Mouse (Mus musculus) forebrain, embryonic 10.5 days (tissue): ENCODE data around the gene Paqr4. TPM values are rescaled to one million over a fixed set of nuclear protein-coding genes. Genes with fewer than 3 reads are reported as not detected.
A peak's percentile ranks its signal among the peaks of the same experiment; 100 is the strongest.

Experiments used
- DNase-seq: peaks from one replicate; pipeline ENCODE4 v3.0.0-alpha.2; 2017; ENCODE audit warnings: low spot score; ENCODE audit errors: extremely low spot score
- H3K27ac ChIP-seq: fragments of 300-500 bp; sonication (generic); 2 replicates; pipeline ENCODE4 v1.5.1; 2016; ENCODE audit warnings: mild to moderate bottlenecking
- H3K27me3 ChIP-seq: fragments of 300-500 bp; sonication (generic); 2 replicates; pipeline ENCODE4 v1.6.1; 2016; ENCODE audit warnings: mild to moderate bottlenecking; ENCODE audit not compliant: poor library complexity, severe bottlenecking
- H3K36me3 ChIP-seq: fragments of 300-500 bp; sonication (generic); replicated peaks from 2 replicates; pipeline ENCODE4 v1.6.1; 2016; ENCODE audit warnings: mild to moderate bottlenecking, moderate library complexity
- H3K4me1 ChIP-seq: fragments of 300-500 bp; sonication (generic); 2 replicates; pipeline ENCODE4 v1.6.1; 2016
- H3K4me3 ChIP-seq: fragments of 300-500 bp; sonication (generic); 2 replicates; pipeline ENCODE4 v1.5.1; 2016; ENCODE audit warnings: mild to moderate bottlenecking, moderate library complexity
- H3K9me3 ChIP-seq: fragments of 300-500 bp; sonication (generic); 2 replicates; pipeline ENCODE4 v1.6.1; 2016; ENCODE audit warnings: mild to moderate bottlenecking, moderate library complexity
- WGBS: fragments of 180-500 bp; shearing (Covaris S2); methylation state at CpG from one replicate; pipeline ENCODE4 v1.1.7; 2016; 5-methylcytosine and 5-hydroxymethylcytosine counted together
- polyA plus RNA-seq: library from polyadenylated mRNA; unstranded; fragments of >200 nt; fragmentation: Nextera tagmentation; extraction: Ambion mirVana; gene quantifications from 2 replicates; pipeline ENCODE4 v1.2.1, GENCODE M21; 2016

Paqr4 gene
- polyA plus RNA-seq, 1 experiment from 2014 or later: 23.9 TPM

- DNase-seq: no peak
- Histone ChIP-seq H3K36me3 (peaks cover 43% of the 10 kb centered on the region), H3K9me3 (0 out of 2 replicates have a peak, but pooled peaks cover 7% of the 10 kb centered on the region), H3K4me1 (peaks cover 45% of the 10 kb centered on the region), H3K4me3 (peak overlapping the region; percentile 79), H3K27me3 (peaks cover 78% of the 10 kb centered on the region), H3K27ac (peak overlapping the region; percentile 87; the same call in 1 of the 2 replicates)
- 27% methylated on average over 2 of the region's 2 CpGs for WGBS
These were observed 1.8 kb downstream of the Paqr4 start for GRCm38 (mm10) chr17:23738836-23739201.

- H3K27ac ChIP-seq: no peak overlapping the region
- H3K4me3 ChIP-seq: peak overlapping the region; percentile 79; the same call in 1 of the 2 replicates
- H3K4me1 ChIP-seq: peaks cover 45% of the 10 kb centered on the region
- DNase-seq: no peak
- WGBS: 64% methylated on average over 15 of the region's 15 CpGs
- H3K9me3 ChIP-seq: 0 out of 2 replicates have a peak, but pooled peaks cover 7% of the 10 kb centered on the region
- H3K36me3 ChIP-seq: peaks cover 53% of the 10 kb centered on the region
- H3K27me3 ChIP-seq: peaks cover 67% of the 10 kb centered on the region
These were observed 2.9 kb downstream of the Paqr4 start for GRCm38 (mm10) chr17:23737493-23738445.

- peaks cover 58% of the 10 kb centered on the region for H3K36me3 ChIP-seq
These were observed 6.3 kb downstream of the Paqr4 start for GRCm38 (mm10) chr17:23734341-23734740.

GRCm38 (mm10) chr17:23730441-23730840 lies 10.2 kb downstream of the Paqr4 start:
- 79% methylated on average over 1 of the region's 1 CpGs for WGBS
- no peak for DNase-seq

More at GRCm38 (mm10) chr17:23734341-23734740, 6.3 kb downstream of the Paqr4 start:
- Histone ChIP-seq H3K4me3 (no peak overlapping the region; the same call in 1 of the 2 replicates), H3K4me1 (peaks cover 20% of the 10 kb centered on the region), H3K27ac (no peak overlapping the region), H3K9me3 (no peaks in the 10 kb centered on the region), H3K27me3 (peaks cover 34% of the 10 kb centered on the region)
- DNase-seq: no peak
- WGBS: 94% methylated on average over 1 of the region's 1 CpGs

GRCm38 (mm10) chr17:23726758-23727142 lies 13.9 kb downstream of the Paqr4 start:
- Histone ChIP-seq H3K27me3 (0 out of 2 replicates have a peak, but pooled peaks cover 10% of the 10 kb centered on the region), H3K27ac (peak overlapping the region; percentile 95), H3K36me3 (no peaks in the 10 kb centered on the region), H3K9me3 (no peaks in the 10 kb centered on the region), H3K4me1 (peaks cover 24% of the 10 kb centered on the region), H3K4me3 (peak overlapping the region; percentile 88)
- under 1% methylated on average over 20 of the region's 20 CpGs for WGBS
- DNase-seq: peak; percentile 80

More at GRCm38 (mm10) chr17:23730441-23730840, 10.2 kb downstream of the Paqr4 start:
- Histone ChIP-seq H3K4me3 (no peak overlapping the region), H3K36me3 (peaks cover 32% of the 10 kb centered on the region), H3K27ac (no peak overlapping the region), H3K27me3 (no peaks in the 10 kb centered on the region), H3K9me3 (no peaks in the 10 kb centered on the region), H3K4me1 (peaks cover 22% of the 10 kb centered on the region)

- 0 out of 2 replicates have a peak, but pooled peaks cover 10% of the 10 kb centered on the region for H3K27me3 ChIP-seq
- peaks cover 24% of the 10 kb centered on the region for H3K4me1 ChIP-seq
- no peaks in the 10 kb centered on the region for H3K36me3 ChIP-seq
- H3K9me3 ChIP-seq: no peaks in the 10 kb centered on the region
- 2% methylated on average over 73 of the region's 73 CpGs for WGBS
- peak within 1 kb of the TSS; percentile 95 for H3K27ac ChIP-seq
- DNase-seq: peak; percentile 94
- peak within 1 kb of the TSS; percentile 88 for H3K4me3 ChIP-seq
These were observed 14.5 kb downstream of the Paqr4 start, which contains the start of gene Pkmyt1 for GRCm38 (mm10) chr17:23725999-23726757. Pkmyt1 (plus strand) TSS chr17:23726336.

- Histone ChIP-seq H3K4me3 (peak overlapping the region; percentile 88), H3K27me3 (0 out of 2 replicates have a peak, but pooled peaks cover 10% of the 10 kb centered on the region), H3K27ac (peak overlapping the region; percentile 95), H3K9me3 (no peaks in the 10 kb centered on the region), H3K36me3 (no peaks in the 10 kb centered on the region), H3K4me1 (peaks cover 24% of the 10 kb centered on the region)
- no peak for DNase-seq
- 72% methylated on average over 4 of the region's 4 CpGs for WGBS
These were observed 15.2 kb downstream of the Paqr4 start for GRCm38 (mm10) chr17:23725477-23725876.

- no peak within 1 kb of the TSS for H3K4me3 ChIP-seq
These were observed 18.1 kb downstream of the Paqr4 start, which contains the start of gene 1520401A03Rik for GRCm38 (mm10) chr17:23722376-23723125. 1520401A03Rik (minus strand) TSS chr17:23722783.

GRCm38 (mm10) chr17:23721886-23722285 lies 18.8 kb downstream of the Paqr4 start:
- no peak for DNase-seq
- H3K9me3 ChIP-seq: no peaks in the 10 kb centered on the region
- WGBS: 85% methylated on average over 2 of the region's 2 CpGs
- no peak overlapping the region for H3K27ac ChIP-seq
- 0 out of 2 replicates have a peak, but pooled peaks cover 10% of the 10 kb centered on the region for H3K27me3 ChIP-seq
- H3K36me3 ChIP-seq: no peaks in the 10 kb centered on the region
- H3K4me1 ChIP-seq: peaks cover 17% of the 10 kb centered on the region
- no peak overlapping the region for H3K4me3 ChIP-seq

More at GRCm38 (mm10) chr17:23722376-23723125, 18.1 kb downstream of the Paqr4 start, which contains the start of gene 1520401A03Rik:
- peaks cover 24% of the 10 kb centered on the region for H3K4me1 ChIP-seq
- no peak for DNase-seq
- H3K27me3 ChIP-seq: 0 out of 2 replicates have a peak, but pooled peaks cover 10% of the 10 kb centered on the region
- no peaks in the 10 kb centered on the region for H3K9me3 ChIP-seq
- WGBS: 87% methylated on average over 7 of the region's 7 CpGs
- H3K27ac ChIP-seq: no peak within 1 kb of the TSS
- H3K36me3 ChIP-seq: no peaks in the 10 kb centered on the region

- Histone ChIP-seq H3K36me3 (no peaks in the 10 kb centered on the region), H3K27me3 (0 out of 2 replicates have a peak, but pooled peaks cover 10% of the 10 kb centered on the region), H3K4me1 (0 out of 2 replicates have a peak, but pooled peaks cover 3% of the 10 kb centered on the region), H3K9me3 (no peaks in the 10 kb centered on the region), H3K4me3 (no peak overlapping the region), H3K27ac (no peak overlapping the region)
- DNase-seq: no peak
- 6% methylated on average over 1 of the region's 1 CpGs for WGBS
These were observed 21.2 kb downstream of the Paqr4 start for GRCm38 (mm10) chr17:23719455-23719854.

GRCm38 (mm10) chr17:23717003-23717402 lies 23.7 kb downstream of the Paqr4 start:
- Histone ChIP-seq H3K27me3 (no peaks in the 10 kb centered on the region), H3K27ac (no peak overlapping the region), H3K9me3 (no peaks in the 10 kb centered on the region), H3K36me3 (no peaks in the 10 kb centered on the region), H3K4me1 (0 out of 2 replicates have a peak, but pooled peaks cover 3% of the 10 kb centered on the region), H3K4me3 (no peak overlapping the region)
- no peak for DNase-seq
- WGBS: 54% methylated on average over 2 of the region's 2 CpGs
